Mouse (Mus musculus): ENCODE data around the gene Serpinb6a. TPM values are rescaled to one million over a fixed set of nuclear protein-coding genes. Genes with fewer than 3 reads are reported as not detected.
"Not testable (repeated sequence)": the region's sequence is repeated elsewhere in the genome, so short reads cannot be mapped to it uniquely, and the experiment has no call there.

Serpinb6a gene
- polyA plus RNA-seq, 1 experiment from 2014 or later, result 71.8 TPM

DNA sequence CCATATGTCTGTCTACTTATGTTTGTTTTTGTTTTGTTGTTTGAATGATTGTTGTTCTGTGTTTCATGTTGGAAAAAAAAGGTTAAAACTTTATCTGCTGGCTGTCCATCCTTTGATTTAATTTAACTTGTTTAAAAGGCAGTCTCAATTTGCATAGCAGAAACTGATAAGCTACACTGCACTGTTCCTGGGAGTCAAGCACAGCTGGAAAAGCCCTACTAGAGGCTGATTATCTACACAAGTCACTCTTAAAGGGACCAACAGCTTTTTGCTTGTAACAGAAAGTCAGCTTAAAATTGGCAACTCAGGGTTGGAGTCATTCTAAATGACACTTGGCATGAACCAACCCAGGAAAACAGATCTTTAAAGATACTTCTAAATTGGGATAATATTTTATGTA lies 65.0 kb downstream of the Serpinb6a start:
- H3K36me3 ChIP-seq; H3K4me2 ChIP-seq; H3K9ac ChIP-seq; H3K27ac ChIP-seq; H3K9me3 ChIP-seq; H3K27me3 ChIP-seq; ATAC-seq (ENCODE audit: insufficient number of reproducible peaks, low FRiP score, low TSS enrichment, low read depth); H3K4me3 ChIP-seq: not testable (repeated sequence)
- peaks cover 15% of the 10 kb centered on the region for H3K4me1 ChIP-seq

DNA sequence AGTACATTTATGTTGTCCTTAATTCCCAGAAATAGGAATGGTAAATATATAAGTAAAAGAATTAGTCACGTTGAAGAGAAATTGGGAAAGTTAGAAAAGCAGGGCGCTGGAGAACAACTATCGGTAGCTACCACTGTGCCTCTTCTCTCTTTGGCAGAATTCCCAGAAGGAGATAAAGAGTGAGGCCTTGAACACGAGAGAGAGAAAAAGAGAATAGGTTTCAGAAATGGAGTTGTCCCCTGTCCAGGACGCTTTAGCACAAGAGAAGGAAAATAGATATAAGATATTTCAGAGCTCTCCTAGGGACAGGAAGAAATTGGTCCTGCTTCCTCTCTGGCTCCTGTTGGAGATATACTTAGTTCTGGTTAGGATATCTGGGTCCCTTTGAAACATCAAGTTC lies 65.4 kb downstream of the Serpinb6a start:
- H3K4me1 ChIP-seq, result peaks cover 15% of the 10 kb centered on the region
- WGBS, result 72% methylated on average over 5 of the region's 5 CpGs
- no peak overlapping the region for H3K9ac ChIP-seq
- H3K4me2 ChIP-seq, result no peak overlapping the region
- H3K4me3 ChIP-seq, result no peak overlapping the region
- H3K27ac ChIP-seq, result no peak overlapping the region
- no peaks in the 10 kb centered on the region for H3K27me3 ChIP-seq
- no peak for ATAC-seq (ENCODE audit: insufficient number of reproducible peaks, low FRiP score, low TSS enrichment, low read depth)
- H3K9me3 ChIP-seq, result no peaks in the 10 kb centered on the region
- no peaks in the 10 kb centered on the region for H3K36me3 ChIP-seq

DNA sequence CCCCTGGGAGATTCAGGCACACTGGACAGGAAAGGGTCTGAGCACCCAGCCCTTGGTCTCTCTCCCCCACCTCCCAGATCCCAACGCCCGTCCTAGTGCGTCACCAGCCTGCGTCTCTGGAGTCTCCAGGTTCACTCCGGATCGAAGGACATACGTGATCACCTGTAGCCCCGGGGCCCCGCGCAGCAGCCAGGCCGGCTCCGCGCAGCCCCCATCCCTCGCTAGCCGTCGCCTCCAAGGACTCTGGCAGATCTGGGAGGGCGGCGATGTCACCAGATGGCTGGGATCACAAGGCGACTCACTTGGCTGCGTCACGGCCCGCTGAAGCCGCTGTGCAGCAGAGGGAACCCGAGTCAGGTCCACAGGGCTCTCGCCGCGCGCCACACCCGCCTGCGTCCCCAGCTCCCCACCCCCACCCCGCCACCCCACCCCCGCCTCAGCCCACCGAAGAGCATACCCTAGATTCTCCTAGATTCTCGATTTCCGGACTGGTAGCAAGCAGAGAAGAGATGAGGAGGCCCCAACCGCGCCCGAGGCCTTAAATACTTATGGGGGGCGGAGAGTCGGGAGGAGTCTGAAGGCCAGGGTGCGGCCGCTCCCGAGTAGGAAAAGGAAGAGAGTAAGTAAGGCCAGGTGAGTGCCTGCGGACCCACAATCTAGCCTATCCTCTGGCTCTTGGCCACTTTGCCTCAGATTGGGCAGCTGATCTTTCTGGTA lies 67.0 kb downstream of the Serpinb6a start:
- H3K36me3 ChIP-seq, result no peaks in the 10 kb centered on the region
- no peaks in the 10 kb centered on the region for H3K27me3 ChIP-seq
- H3K9me3 ChIP-seq, result no peaks in the 10 kb centered on the region
- under 1% methylated on average over 44 of the region's 44 CpGs for WGBS
- peak; percentile 44; the same call in 1 of the 2 replicates for ATAC-seq (ENCODE audit: insufficient number of reproducible peaks, low FRiP score, low TSS enrichment, low read depth)
- peak overlapping the region; percentile 67 for H3K9ac ChIP-seq
- H3K4me3 ChIP-seq, result peak overlapping the region; percentile 70
- H3K27ac ChIP-seq, result no peak overlapping the region
- H3K4me1 ChIP-seq, result peaks cover 15% of the 10 kb centered on the region
- H3K4me2 ChIP-seq, result peak overlapping the region; percentile 83

DNA sequence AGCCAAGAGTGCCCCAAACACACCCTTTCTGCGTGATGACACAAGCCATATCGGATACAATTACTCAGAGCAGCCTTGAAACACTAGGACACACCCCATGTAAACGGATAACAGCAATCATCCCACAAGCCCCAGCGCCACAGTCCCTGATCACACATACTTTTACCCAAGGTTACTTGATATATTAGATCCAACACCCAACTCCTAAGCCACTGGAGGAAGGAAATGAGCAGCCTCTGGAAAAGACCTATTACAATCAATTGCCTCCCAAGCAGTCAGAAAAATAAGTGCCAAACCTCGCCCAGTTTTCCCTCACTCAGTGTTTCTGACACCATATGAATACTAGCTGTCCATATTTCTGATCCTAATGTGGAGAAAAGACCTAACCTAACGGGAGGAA lies 67.9 kb downstream of the Serpinb6a start:
- H3K4me1 ChIP-seq, result peaks cover 15% of the 10 kb centered on the region
- H3K36me3 ChIP-seq, result peaks cover 7% of the 10 kb centered on the region; the same call in 1 of the 2 replicates
- peak overlapping the region; percentile 83 for H3K4me2 ChIP-seq
- H3K27ac ChIP-seq, result no peak overlapping the region
- H3K27me3 ChIP-seq, result no peaks in the 10 kb centered on the region
- H3K9ac ChIP-seq, result no peak overlapping the region
- peak overlapping the region; percentile 70 for H3K4me3 ChIP-seq
- H3K9me3 ChIP-seq, result no peaks in the 10 kb centered on the region
- 60% methylated on average over 6 of the region's 6 CpGs for WGBS
- ATAC-seq (ENCODE audit: insufficient number of reproducible peaks, low FRiP score, low TSS enrichment, low read depth), result no peak

DNA sequence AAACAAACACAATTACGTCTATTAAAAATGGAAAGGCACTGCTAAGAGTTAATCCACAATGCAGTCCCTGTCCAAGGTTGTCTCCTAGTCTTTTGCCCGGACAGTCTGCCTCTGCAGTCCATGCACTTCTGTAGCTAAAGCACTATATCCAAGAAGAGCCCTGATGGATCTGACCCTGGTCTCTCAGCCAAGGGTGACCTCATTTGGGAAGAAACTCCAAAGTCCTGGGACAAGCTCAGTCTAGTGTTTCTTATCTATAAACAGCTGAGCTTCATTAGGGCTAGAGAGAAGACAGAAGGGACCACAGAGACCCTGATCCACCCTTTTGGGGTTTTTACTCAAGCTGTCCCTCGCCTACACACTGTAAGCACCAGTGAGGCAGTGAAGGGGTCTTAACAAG lies 71.7 kb downstream of the Serpinb6a start:
- H3K36me3 ChIP-seq, result peaks cover 9% of the 10 kb centered on the region; the same call in 1 of the 2 replicates
- H3K27me3 ChIP-seq, result no peaks in the 10 kb centered on the region
- no peak overlapping the region for H3K4me2 ChIP-seq
- H3K4me1 ChIP-seq, result peaks cover 11% of the 10 kb centered on the region
- H3K9me3 ChIP-seq, result no peaks in the 10 kb centered on the region
- ATAC-seq (ENCODE audit: insufficient number of reproducible peaks, low FRiP score, low TSS enrichment, low read depth), result no peak
- no peak overlapping the region for H3K27ac ChIP-seq
- H3K4me3 ChIP-seq, result no peak overlapping the region
- H3K9ac ChIP-seq, result no peak overlapping the region
- 84% methylated on average over 3 of the region's 3 CpGs for WGBS

DNA sequence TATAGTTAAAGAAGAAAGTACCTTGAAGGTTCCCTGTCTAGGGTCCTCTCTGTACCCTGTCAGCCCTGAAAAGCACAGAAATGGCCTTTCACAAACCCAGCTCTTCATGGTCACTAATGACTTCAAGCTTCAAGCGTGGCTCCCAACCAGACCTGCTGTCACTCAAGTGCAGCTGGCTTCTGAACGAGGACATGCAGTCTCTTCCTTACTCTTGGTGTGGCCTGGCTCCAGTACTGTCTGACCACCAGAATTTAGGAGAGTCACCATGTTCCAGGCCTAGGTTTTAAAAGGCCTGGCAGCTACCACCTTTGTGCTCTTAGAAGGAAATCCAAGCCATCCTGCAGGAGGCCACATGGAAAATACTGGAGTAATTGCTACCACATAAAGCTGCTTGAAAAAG lies 72.3 kb downstream of the Serpinb6a start:
- WGBS, result 82% methylated on average over 2 of the region's 2 CpGs
- no peak overlapping the region for H3K4me2 ChIP-seq
- H3K36me3 ChIP-seq, result peaks cover 12% of the 10 kb centered on the region; the same call in 1 of the 2 replicates
- ATAC-seq (ENCODE audit: insufficient number of reproducible peaks, low FRiP score, low TSS enrichment, low read depth), result no peak
- H3K9me3 ChIP-seq, result no peaks in the 10 kb centered on the region
- peaks cover 8% of the 10 kb centered on the region for H3K4me1 ChIP-seq
- H3K4me3 ChIP-seq, result no peak overlapping the region
- H3K27ac ChIP-seq, result no peak overlapping the region
- H3K27me3 ChIP-seq, result no peaks in the 10 kb centered on the region
- H3K9ac ChIP-seq, result no peak overlapping the region

DNA sequence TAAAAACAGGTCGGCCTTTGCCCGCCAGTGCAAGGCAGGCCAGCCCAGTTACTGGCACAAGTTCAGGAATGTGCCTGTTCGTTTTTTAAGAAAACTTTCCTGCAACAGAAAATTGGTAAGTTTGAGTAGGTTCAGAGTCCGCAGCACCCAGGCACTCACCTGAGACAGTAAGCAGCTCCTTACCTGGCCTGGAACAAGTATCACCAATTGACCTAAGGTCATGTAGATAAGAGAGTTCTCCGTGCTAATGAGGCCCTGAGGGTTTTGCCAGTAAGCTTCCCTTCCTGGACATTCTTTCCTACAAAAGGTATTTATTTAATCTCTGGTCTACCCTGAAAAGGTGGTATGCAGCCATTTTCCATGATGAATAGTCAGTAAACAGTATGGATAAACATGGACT lies 80.9 kb downstream of the Serpinb6a start:
- Histone ChIP-seq H3K4me2 (no peak overlapping the region), H3K9me3 (no peaks in the 10 kb centered on the region), H3K36me3 (peaks cover 60% of the 10 kb centered on the region), H3K27ac (no peak overlapping the region), H3K4me3 (no peak overlapping the region), H3K27me3 (no peaks in the 10 kb centered on the region), H3K9ac (no peak overlapping the region), H3K4me1 (no peaks in the 10 kb centered on the region)
- WGBS, result 84% methylated on average over 5 of the region's 5 CpGs
- no peak for ATAC-seq (ENCODE audit: insufficient number of reproducible peaks, low FRiP score, low TSS enrichment, low read depth)

DNA sequence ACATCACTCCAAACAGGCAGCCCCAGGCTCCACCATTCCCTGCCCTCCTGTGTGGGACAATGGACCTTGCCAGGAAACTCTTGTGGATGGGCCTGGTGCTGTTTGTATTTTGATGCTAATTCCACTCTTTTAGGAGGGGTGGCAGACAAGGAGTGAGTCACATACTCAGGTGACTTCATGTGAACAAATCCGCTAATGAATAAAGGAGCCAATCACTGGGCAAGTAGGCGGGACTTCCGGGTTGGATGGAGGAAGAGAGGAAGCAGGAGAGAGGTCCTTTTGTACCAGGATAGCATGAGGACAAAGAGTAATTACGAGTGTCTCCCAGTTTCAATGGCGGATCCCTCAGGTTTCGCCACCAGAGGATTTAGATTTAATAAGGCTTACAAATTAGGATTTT lies 81.6 kb downstream of the Serpinb6a start:
- ATAC-seq (ENCODE audit: insufficient number of reproducible peaks, low FRiP score, low TSS enrichment, low read depth), result no peak
- Histone ChIP-seq H3K27ac (no peak overlapping the region), H3K9me3 (no peaks in the 10 kb centered on the region), H3K4me1 (no peaks in the 10 kb centered on the region), H3K9ac (no peak overlapping the region), H3K36me3 (peaks cover 64% of the 10 kb centered on the region), H3K4me2 (no peak overlapping the region), H3K4me3 (no peak overlapping the region), H3K27me3 (no peaks in the 10 kb centered on the region)
- 91% methylated on average over 6 of the region's 6 CpGs for WGBS

DNA sequence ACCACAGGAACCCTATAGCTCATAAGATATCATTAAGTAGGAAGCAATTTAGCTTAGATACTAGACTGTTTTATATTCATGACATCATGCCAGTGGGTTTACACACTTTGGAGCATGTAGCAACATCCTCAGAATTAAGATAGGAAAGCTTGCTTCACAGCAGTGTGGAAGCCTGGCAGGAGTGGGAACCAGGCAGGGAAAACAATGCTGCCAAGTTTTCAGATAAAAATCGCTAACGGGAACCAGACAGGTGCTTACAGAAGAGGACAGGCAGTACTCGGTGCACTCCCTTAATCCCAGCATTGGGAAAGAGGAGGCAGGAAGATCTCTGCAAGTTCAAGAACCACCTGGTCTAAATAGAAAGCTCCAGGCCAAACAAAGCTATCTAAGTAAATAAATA lies 95.8 kb downstream of the Serpinb6a start:
- no peaks in the 10 kb centered on the region for H3K27me3 ChIP-seq
- no peak overlapping the region for H3K9ac ChIP-seq
- H3K4me2 ChIP-seq, result no peak overlapping the region
- no peaks in the 10 kb centered on the region for H3K9me3 ChIP-seq
- H3K4me1 ChIP-seq, result no peaks in the 10 kb centered on the region
- 82% methylated on average over 3 of the region's 3 CpGs for WGBS
- no peak for ATAC-seq (ENCODE audit: insufficient number of reproducible peaks, low FRiP score, low TSS enrichment, low read depth)
- no peak overlapping the region for H3K4me3 ChIP-seq
- H3K36me3 ChIP-seq, result no peaks in the 10 kb centered on the region
- no peak overlapping the region for H3K27ac ChIP-seq

DNA sequence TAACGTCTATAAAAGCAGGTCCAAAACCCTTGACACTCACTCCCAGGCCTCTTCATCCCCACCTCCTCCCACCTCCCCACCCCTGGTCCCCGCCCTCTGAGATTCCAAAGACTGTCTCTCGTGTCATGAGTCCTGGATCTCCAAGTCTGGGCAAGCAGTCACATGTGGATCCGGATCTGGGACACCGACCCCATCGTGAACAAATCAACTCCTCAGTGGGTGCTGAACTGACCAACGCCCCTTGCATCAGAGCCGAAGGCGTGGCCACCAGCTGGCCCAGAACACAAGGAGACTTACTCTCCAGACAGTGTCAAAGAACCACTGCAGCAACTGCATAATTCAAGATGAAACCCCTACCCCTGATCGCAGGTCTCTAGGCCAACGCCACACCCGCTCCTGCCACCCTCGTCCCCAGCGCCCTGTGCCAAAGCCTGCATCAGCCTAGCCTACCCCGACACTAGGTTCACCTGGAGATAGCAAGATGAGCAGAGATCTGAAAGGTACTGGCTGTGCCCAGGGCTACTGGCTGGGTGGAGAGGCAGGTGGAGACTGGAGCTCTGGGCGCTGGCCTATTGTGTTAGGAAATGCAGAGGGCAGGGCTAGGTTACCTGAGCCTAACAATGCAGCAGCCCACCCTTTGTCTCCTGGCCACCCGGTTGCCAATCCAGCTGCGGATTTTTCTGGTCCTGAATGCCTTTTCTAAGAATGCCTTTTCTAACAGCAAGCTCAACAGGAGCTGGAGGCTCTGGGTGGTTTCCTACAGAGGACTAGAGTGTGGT lies 97.2 kb downstream of the Serpinb6a start, which contains the start of gene Serpinb6c:
Gene Serpinb6c (minus strand): TSS at position 533 of the 779 bp plus-strand sequence.
- Histone ChIP-seq H3K9ac (no peak within 1 kb of the TSS), H3K36me3 (no peaks in the 10 kb centered on the region), H3K27me3 (no peaks in the 10 kb centered on the region), H3K27ac (no peak within 1 kb of the TSS), H3K9me3 (no peaks in the 10 kb centered on the region), H3K4me3 (no peak within 1 kb of the TSS), H3K4me1 (no peaks in the 10 kb centered on the region), H3K4me2 (no peak within 1 kb of the TSS)
- WGBS, result 72% methylated on average over 18 of the region's 18 CpGs
- ATAC-seq (ENCODE audit: insufficient number of reproducible peaks, low FRiP score, low TSS enrichment, low read depth), result no peak

DNA sequence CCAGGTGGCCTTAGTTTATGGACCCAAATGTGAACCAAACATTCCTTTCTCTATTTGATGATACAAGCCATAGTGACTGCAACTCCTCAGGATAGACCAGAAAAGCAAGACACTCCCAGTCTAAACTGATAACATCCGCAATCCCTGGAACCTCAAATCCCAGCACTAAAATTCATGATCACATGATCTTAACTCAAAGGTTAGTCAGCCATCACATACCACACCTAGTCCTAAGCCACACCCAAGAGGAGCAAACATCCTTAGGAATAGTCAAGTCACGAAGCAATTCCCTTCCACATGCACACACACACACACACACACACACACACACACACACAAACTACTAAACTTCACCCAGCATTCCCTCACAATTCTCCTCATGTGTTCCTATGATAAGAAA lies 99.3 kb downstream of the Serpinb6a start:
- Histone ChIP-seq H3K9me3 (no peaks in the 10 kb centered on the region), H3K4me2 (no peak overlapping the region), H3K4me1 (no peaks in the 10 kb centered on the region), H3K27ac (no peak overlapping the region), H3K27me3 (no peaks in the 10 kb centered on the region), H3K36me3 (no peaks in the 10 kb centered on the region), H3K9ac (no peak overlapping the region), H3K4me3 (no peak overlapping the region)
- no peak for ATAC-seq (ENCODE audit: insufficient number of reproducible peaks, low FRiP score, low TSS enrichment, low read depth)
- 82% methylated on average over 2 of the region's 2 CpGs for WGBS

DNA sequence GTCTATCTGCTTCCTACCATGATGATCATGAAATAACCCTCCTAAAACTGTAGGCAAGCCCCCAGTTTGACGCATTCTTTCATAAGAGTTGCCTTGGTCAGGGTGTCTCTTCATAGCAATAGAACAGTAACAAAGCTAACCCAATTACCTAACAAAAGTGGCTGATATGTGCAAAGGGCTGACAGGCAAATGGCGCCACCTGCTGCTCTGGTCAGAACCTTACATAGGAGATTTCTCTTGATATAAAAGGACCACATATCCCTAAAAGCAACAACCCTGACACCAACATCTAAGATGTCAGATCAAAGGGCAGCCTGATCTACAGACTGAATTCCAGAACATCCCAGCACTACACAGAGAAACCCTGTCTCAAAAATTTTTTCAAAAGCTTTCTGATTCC lies 108.4 kb downstream of the Serpinb6a start:
- Histone ChIP-seq H3K9me3 (no peaks in the 10 kb centered on the region), H3K27ac (no peak overlapping the region), H3K36me3 (no peaks in the 10 kb centered on the region), H3K9ac (no peak overlapping the region), H3K4me3 (no peak overlapping the region), H3K4me1 (no peaks in the 10 kb centered on the region), H3K4me2 (no peak overlapping the region), H3K27me3 (no peaks in the 10 kb centered on the region)
- ATAC-seq (ENCODE audit: insufficient number of reproducible peaks, low FRiP score, low TSS enrichment, low read depth), result no peak
- 52% methylated on average over 2 of the region's 2 CpGs for WGBS

All from limb, embryonic 15.5 days (tissue).